Mouse (Mus musculus) brown adipose tissue, adult 24 weeks (tissue): ENCODE data around the gene Hbb-bh2. TPM values are rescaled to one million over a fixed set of nuclear protein-coding genes. Genes with fewer than 3 reads are reported as not detected.
"Not testable (repeated sequence)": the region's sequence is repeated elsewhere in the genome, so short reads cannot be mapped to it uniquely, and the experiment has no call there.

Experiments used
- H3K27ac ChIP-seq: fragments of 200-500 bp; replicated peaks from 2 replicates; pipeline ENCODE4 v1.5.1; 2012; ENCODE audit warnings: low read depth, mild to moderate bottlenecking, low read length
- H3K4me1 ChIP-seq: fragments of 200-500 bp; 2 replicates; pipeline ENCODE4 v1.6.1; 2012; ENCODE audit warnings: low read length, mixed read lengths; ENCODE audit not compliant: control insufficient read depth, insufficient read depth, insufficient read length
- H3K4me3 ChIP-seq: fragments of 200-500 bp; 2 replicates; pipeline ENCODE4 v1.5.1; 2012; ENCODE audit warnings: low read depth, mild to moderate bottlenecking, low read length, moderate library complexity; ENCODE audit not compliant: insufficient read depth
- polyA plus RNA-seq: library from polyadenylated mRNA; stranded (reverse); fragments of >200 nt; gene quantifications from 2 replicates; pipeline ENCODE4 v1.2.4, GENCODE M21; 2012; ENCODE audit not compliant: missing spikeins, insufficient read depth, insufficient read length

Gene Hbb-bh2
- polyA plus RNA-seq, 1 experiment = not detected

DNA sequence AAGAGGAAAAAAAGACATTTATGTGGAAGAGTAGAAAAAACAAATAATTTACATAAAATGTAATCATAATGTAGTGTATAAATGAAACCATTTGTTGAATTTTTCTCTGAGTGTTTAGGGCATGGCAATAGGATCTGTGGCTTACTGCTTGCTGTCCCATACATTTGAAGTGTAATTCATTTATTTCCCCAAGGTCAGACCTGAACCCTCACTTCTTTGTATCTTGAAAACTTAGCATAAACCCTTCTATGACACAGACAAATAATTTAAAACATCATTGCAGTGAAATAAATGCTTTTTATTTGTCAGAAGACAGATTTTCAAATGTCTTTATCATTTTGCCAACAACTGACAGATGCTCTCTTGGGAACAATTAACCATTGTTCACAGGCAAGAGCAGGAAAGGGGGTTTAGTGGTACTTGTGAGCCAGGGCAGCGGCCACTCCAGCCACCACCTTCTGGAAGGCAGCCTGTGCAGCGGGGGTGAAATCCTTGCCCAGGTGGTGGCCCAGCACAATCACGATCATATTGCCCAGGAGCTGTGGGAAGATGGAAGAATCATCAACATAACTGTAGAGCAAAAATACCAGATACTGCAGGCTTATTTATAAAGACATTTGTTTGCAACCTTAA lies 13.9 kb downstream of the Hbb-bh2 start:
- H3K27ac ChIP-seq = no peak overlapping the region
- no peak overlapping the region for H3K4me3 ChIP-seq
- H3K4me1 ChIP-seq = no peaks in the 10 kb centered on the region

DNA sequence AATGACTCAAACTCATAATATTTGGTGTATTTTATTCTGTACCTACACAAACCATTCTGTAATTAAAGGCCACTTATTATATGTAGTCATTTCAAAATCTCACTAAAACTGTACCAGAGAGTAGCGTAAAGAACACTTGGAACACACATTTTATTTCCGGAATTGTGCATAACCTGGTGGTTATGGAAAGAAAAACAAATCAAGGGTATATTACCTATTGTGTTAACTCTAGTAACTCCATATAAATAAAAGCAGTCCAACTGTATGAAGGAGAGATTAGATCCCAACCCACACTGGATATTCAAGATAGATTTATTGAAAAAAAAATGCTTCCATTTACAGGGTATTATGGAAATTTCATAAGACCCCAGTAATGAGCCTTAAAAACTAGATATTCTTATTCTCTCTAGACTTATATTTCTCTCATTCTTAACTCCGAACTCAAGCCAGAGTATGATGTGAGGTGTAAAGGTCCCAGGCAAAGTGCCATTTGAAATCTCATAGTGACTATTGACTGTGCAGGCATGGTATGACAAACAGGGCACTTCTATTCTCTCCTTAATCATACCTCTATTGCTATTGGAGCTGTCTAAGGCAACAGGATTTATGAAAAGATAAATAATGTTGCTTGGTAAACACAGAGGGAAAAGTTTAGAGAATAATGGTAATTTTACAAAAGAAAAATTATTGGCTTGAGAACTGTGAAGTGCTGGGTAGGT lies 14.6 kb downstream of the Hbb-bh2 start:
- Histone ChIP-seq H3K4me1 (no peaks in the 10 kb centered on the region), H3K27ac (no peak overlapping the region), H3K4me3 (no peak overlapping the region)

DNA sequence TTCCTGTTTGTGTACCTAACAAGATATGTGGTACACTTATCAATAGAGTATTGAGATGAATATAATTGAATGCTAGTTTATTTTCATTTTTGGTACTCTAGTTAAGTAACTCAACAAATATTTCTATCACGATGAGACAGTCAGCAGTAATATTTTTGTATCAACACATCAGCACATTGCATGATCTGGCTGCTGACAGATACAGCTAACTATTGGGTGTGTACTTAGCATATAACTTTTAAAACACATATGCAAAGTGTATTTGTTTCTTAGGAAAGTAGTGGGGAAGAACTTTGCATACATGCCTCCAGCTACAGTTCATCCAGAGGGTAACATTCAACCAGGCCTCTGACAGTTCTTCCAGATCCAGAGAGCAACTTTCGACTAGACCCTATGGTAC lies 15.7 kb downstream of the Hbb-bh2 start:
- Histone ChIP-seq H3K4me1 (no peaks in the 10 kb centered on the region), H3K4me3 (no peak overlapping the region), H3K27ac (no peak overlapping the region)

DNA sequence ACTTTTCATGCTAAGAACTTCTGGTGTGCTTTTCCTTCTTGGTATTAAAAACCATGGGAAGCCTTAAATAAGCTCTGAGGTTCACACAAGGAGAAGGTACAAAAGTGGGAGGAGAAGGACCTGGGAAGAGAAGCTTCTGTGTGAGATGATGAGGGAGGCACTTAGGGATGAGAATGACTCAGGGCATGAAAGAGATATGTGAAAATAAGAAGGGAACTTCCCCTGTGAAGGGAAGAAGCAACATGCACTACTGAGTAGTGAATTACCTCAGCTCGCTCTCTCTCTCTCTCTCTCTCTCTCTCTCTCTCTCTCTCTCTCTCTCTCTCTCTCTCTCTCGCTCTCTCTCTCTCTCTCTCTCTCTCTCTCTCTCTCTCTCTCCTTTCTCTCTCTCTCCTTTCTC lies 25.2 kb downstream of the Hbb-bh2 start:
- H3K4me1 ChIP-seq = not testable (repeated sequence)

DNA sequence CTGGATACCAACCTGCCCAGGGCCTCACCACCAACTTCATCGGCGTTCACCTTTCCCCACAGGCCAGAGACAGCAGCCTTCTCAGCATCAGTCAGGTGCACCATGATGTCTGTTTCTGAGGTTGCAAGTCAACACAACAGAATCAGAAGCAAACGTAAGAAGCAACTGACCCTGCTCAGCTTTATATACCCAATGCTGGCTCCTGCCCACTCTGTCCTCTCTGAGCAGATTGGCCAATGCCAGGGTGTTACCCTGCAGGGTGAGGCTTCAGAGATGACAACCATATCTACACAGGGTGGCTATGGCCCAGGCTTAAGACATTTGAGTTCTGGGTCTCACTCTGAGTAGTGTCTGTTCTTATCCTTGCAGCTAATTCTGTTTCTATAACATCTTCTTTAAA lies 26.6 kb downstream of the Hbb-bh2 start, which contains the start of gene Hbb-bt:
Hbb-bt (minus strand) TSS at position 231 of the 400 bp plus-strand sequence.
- Histone ChIP-seq H3K4me3 (no peak within 1 kb of the TSS), H3K27ac (no peak within 1 kb of the TSS), H3K4me1 (no peaks in the 10 kb centered on the region)

More for the DNA sequence above, 25.2 kb downstream of the Hbb-bh2 start:
- not testable (repeated sequence) for H3K27ac ChIP-seq, H3K4me3 ChIP-seq

DNA sequence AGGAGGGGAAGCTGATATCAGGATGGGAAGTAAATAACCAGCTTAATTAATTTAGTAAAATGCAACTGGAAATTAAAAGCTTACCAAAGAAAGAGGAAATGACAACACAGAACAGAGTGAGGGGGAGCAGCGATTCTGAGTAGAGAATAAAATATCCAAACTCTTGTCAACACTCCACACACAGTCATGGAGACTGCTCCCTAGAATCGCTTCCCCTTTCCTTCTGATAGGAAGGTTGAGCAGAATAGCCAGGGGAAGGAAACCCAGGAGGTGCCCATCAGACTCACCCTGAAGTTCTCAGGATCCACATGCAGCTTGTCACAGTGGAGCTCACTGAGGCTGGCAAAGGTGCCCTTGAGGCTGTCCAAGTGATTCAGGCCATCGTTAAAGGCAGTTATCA lies 27.2 kb downstream of the Hbb-bh2 start:
- not testable (repeated sequence) for H3K27ac ChIP-seq, H3K4me3 ChIP-seq, H3K4me1 ChIP-seq

DNA sequence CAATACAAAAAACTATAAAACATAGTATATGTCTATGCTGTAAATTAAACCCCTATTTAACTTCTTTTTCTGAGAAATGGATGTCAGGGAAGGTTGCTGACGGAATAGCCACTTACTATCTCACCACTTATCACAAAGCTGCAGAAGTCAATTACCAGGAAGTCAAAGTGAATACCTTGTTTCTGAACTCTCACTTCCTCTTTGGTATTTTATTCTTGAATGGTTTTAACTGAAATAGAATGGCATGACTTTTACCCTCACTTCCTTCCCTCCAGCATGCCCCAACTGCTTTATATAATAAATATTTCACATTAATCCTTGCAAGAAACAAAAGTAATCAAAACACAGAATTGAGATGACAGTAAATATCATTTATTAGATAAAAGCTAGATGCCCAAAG lies 28.1 kb downstream of the Hbb-bh2 start:
- H3K27ac ChIP-seq = no peak overlapping the region
- H3K4me1 ChIP-seq = no peaks in the 10 kb centered on the region
- H3K4me3 ChIP-seq = no peak overlapping the region

DNA sequence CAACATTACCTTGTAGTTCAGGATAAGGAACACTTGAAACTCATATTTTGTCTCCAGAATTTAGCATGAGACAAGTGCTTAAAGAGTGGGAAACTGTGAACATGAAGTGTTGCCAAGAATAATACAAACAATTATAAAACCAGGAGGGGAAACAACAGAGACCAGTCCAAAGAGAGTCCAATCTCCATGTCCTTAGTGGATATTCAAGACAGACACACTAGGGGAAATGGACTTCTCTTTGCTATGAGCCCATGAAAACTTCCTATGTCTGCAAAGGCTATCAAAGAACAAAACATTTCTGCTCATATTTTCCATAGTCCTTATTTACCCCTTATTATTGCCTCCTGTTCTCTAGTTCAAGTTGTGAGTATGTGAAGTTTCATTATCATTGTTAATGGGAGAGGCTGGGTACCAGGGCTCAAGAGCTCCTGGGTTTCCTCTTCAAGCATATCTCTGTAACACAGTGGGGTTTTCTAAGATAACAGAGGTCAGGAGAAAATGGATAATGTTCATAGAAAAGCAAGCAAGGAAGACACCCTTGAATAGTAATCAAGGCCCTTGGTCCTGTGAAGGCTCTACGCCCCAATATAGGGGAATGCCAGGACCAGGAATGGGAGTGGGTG lies 29.0 kb downstream of the Hbb-bh2 start:
- Histone ChIP-seq H3K4me1 (no peaks in the 10 kb centered on the region), H3K4me3 (no peak overlapping the region), H3K27ac (no peak overlapping the region)

DNA sequence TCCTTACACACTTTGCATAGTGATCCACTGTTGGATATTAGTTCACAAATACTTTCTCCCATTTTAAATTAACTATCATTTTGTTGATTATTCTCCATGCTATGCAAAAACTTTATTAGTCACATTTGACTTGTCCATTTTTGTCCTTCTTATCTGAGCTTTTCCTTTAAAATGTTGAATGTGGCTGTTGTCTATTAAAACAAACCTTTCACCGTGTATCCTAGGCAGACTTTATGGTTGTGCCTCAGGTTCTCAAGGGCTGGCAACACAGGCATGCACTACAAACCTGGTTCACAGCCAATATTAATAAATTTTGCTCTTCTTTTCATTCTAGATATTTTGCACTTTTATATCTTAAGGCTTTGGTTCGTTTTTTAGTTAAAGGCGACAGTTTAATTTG lies 29.6 kb downstream of the Hbb-bh2 start:
- H3K4me1 ChIP-seq = no peaks in the 10 kb centered on the region
- H3K4me3 ChIP-seq = no peak overlapping the region
- H3K27ac ChIP-seq = no peak overlapping the region

DNA sequence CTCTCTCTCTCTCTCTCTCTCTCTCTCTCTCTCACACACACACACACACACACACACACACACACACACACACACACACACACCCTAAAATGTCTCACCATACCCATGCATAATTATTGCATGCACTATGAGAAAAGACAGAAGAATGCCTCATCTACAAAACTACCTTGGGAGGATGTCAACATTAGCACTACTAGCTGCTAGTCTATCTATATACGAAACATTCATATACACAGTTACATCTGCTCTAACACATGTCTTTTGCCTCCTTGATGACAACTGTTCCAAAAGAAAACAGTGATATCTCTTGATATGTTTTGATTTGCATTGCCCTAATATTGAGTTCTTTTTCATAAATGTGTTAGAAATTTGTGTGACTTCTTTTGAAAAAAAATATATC lies 30.0 kb downstream of the Hbb-bh2 start:
- Histone ChIP-seq H3K4me1 (no peaks in the 10 kb centered on the region), H3K4me3 (no peak overlapping the region), H3K27ac (no peak overlapping the region)

DNA sequence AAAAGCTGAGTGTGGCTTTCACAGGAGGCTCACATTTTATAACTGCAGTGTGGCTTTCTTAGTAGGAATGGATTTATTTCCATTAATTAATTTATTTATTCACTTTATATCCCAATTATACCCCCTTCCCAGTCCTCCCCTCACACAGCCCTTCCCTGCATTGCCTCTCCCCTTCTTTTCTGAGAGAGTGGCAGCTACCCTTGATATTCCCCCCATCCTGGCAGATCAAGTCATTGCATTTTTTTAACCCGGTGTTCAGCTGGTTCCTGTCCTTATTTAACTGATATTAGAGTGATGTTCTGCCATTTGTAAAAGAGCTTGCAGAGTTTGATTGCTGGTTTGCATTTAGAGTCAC lies 30.5 kb downstream of the Hbb-bh2 start:
- no peaks in the 10 kb centered on the region for H3K4me1 ChIP-seq
- no peak overlapping the region for H3K27ac ChIP-seq
- H3K4me3 ChIP-seq = no peak overlapping the region

DNA sequence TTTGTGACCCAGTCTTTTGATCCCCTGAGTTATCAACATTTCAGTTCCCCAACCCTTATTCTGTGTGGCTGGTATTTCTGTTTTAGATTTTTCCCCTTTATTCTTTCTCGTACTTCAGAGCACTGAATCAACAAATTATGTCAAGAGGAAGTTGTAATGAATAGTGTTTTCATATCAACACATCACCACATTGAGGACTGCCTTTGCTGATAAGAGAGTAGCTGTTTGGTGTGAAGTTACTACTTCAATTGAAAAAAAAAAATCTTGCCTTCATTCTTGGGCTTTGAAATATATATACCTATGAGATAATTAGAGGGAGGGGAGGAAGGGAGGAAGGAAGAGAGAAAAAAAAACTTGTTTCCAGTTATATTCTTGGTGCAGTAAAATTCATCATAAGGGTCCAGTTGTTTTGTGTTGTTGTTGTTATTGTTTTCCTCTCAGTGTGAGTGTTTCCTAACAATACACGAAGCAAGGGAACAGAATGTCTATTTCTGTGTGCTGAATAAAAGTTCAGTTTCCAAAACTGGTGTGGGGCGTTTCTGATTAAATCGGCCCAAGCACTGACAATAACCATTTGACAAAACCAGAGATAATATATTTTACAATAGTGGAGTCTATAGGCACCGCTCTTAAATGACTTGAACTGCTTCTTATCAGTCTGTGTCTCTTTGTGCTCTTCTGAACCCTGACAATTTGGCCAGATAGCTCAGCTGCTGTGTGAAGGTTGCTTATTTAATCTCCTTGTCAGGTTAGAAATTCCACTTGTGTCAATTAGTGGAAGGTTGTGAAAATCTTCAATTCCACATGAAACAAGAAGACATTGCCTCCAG lies 31.1 kb downstream of the Hbb-bh2 start:
- no peaks in the 10 kb centered on the region for H3K4me1 ChIP-seq
- no peak overlapping the region for H3K4me3 ChIP-seq
- H3K27ac ChIP-seq = no peak overlapping the region

DNA sequence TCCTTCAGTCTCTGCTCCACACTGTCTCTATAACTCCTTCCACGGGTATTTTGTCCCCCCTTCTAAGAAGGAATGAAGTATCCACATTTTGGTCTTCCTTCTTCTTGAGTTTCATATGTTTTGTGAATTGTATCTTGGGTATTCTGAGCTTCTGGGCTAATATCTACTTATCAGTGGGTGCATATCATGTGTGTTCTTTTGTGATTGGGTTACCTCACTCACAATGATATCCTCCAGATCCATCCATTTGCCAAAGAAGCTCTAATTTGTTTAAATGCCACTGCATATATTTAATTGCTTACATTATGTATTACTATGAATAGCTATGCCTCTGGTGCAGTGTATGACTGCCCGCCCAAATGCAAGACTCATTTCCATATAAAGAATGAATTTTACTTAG lies 32.2 kb downstream of the Hbb-bh2 start:
- not testable (repeated sequence) for H3K27ac ChIP-seq

DNA sequence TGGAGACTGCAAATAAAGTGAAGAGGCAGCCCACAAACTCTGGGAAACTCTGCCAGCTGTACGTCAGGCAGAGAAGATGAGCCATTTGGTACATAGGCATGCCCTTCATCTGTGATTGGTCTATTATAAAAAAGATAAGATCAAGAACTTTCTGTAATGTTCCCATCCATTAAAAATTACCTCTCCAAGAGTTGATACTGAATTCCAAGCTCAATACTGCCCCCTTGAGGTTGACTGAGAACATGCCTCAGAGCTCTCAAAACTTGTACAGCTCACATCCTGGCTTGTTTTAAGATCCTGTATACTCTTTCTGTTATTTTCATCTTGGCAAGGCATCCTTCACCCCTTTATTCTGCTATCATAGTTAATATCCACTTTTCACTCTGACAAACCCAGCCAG lies 33.5 kb downstream of the Hbb-bh2 start:
- H3K27ac ChIP-seq = no peak overlapping the region
- no peak overlapping the region for H3K4me3 ChIP-seq
- H3K4me1 ChIP-seq = no peaks in the 10 kb centered on the region

More for the DNA sequence above, 32.2 kb downstream of the Hbb-bh2 start:
- H3K4me1 ChIP-seq, H3K4me3 ChIP-seq: not testable (repeated sequence)

DNA sequence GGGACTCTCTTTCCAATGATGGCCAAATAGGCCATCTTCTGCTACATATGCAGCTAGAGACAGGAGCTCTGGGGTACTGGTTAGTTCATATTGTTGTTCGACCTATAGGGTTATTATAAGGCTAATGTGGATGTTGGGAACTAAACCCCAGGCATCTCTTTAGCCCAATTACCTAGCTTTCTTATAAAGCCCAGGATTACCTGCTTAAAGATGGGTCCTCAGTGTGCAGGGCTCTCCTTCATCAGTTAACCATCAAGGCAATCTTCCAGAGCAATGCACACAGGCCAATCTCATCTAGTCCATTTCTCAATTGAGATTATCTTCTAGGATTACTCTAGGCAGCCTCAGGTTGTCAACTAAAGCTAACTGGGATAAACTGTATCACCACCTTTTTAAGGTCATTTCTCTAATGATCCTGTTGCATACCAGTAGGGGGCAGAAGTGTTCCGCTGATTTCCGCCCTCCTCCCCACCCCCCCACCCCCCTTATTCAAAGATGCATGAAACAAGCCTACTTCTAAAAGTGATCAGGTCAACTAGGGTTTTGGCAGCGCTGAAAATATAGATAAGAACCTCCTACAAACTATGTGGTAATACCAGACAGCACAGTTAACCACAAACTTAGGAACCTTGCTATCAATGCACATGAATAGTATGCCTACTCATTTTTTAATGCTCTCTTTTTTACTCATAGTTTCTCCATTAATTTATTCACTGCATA lies 47.5 kb downstream of the Hbb-bh2 start:
- Histone ChIP-seq H3K4me1 (no peaks in the 10 kb centered on the region), H3K4me3 (no peak overlapping the region), H3K27ac (no peak overlapping the region)
